27 mouse cellular contexts compared by ENCODE assay signal in the genomic region with DNA sequence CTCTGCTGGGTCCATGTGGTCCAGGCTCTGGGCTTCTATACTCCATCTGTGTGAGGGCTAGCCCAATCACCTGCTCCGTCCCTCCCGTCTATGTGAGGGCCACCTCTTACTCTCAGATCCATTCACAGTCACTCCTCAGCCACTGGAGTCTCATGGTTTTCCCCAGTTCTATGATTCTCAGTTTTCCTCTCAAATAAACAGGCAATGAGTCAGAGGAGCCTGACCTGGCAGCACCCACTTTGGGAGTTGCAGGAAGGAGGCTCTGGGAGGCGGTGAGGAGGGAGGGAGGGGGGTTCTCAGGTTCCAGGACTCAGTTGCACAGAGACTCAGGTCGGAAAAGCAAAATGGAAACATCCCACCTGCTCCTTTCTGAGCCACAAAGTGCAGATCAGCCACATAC. TPM values are rescaled to one million over a fixed set of nuclear protein-coding genes. Genes with fewer than 3 reads are reported as not detected.
DNase-seq lines count a peak whose midpoint lies in the region; ATAC-seq lines count a peak whose summit lies in the region.
"Had no signal": no experiment of that assay in that cellular context is flagged by ENCODE, and none has a peak within 500 bp of the region (broad histone marks: within the 10 kb centered on the region; RNA-seq: fewer than 3 reads in every experiment).

No protein-coding gene starts in this region.

- H3K27me3 ChIP-seq in forebrain, embryonic 16.5 days (replicated peaks; ENCODE audit: control insufficient read depth, insufficient read depth, low read length): peaks cover 12% of the 10 kb centered on the region

- peaks cover 2% of the 10 kb centered on the region; the same call in 1 of the 2 replicates for H3K4me1 ChIP-seq in forebrain, embryonic 16.5 days (replicated peaks; ENCODE audit: control insufficient read depth, insufficient read depth, low read length)

- ATAC-seq in forebrain, embryonic 16.5 days: no peak
- ATAC-seq: activated CD4-positive, CD25-positive, alpha-beta regulatory T cell, adult 4 months; CD4-positive, CD25-positive, alpha-beta regulatory T cell, adult 4 months; forebrain, embryonic 14.5 days; hindbrain, postnatal 0 days; inflammation-experienced regulatory T-cells, adult 6 months; intestine, embryonic 16.5 days had no signal

- H3K27ac ChIP-seq in forebrain, embryonic 16.5 days (ENCODE audit: low read length): no peak overlapping the region
- H3K27ac ChIP-seq: heart, adult 2 months; heart, embryonic 10.5 days; heart, embryonic 13.5 days; hindbrain, embryonic 14.5 days; hindbrain, postnatal 0 days had no signal

- no peaks in the 10 kb centered on the region for H3K9me3 ChIP-seq in forebrain, embryonic 16.5 days (ENCODE audit: control insufficient read depth, low read length)
- H3K9me3 ChIP-seq: heart, embryonic 10.5 days; heart, embryonic 13.5 days had no signal

- 78% methylated on average over 4 of the region's 4 CpGs for WGBS in forebrain, embryonic 16.5 days

- DNase-seq in 3134 (ENCODE audit: extremely low read depth, insufficient read length, low spot score) (peak; percentile 57), 3T3-L1 (ENCODE audit: low read depth, low spot score) (peak; percentile 73)
- DNase-seq in brain, adult 2 months (ENCODE audit: low read depth, low spot score): peak; percentile 28
- no peak for DNase-seq in left cerebral cortex, adult 11 months (ENCODE audit: low spot score)
- DNase-seq in urinary bladder, adult 2 months (ENCODE audit: low spot score): no peak
- DNase-seq: adrenal gland, adult 8-10 months; adrenal gland, postnatal 25 days; B cell, adult 2 months; cerebellum, adult 2 months; cerebellum, adult 9-11 months; cerebellum, postnatal 25 days; gastrocnemius, postnatal 10 days; gastrocnemius, postnatal 36 days; heart, adult 2 months; heart, postnatal 14 days; heart, postnatal 4 days had no signal

- H3K36me3 ChIP-seq in forebrain, embryonic 16.5 days (ENCODE audit: control insufficient read depth, insufficient read depth): no peaks in the 10 kb centered on the region
- H3K36me3 ChIP-seq: heart, embryonic 10.5 days; heart, embryonic 13.5 days had no signal

- no peak overlapping the region for H3K4me3 ChIP-seq in forebrain, embryonic 16.5 days (replicated peaks; ENCODE audit: low read length)
- H3K4me3 ChIP-seq: heart, adult 2 months; heart, embryonic 10.5 days; heart, embryonic 13.5 days had no signal

- no peak overlapping the region for H3K9ac ChIP-seq in forebrain, embryonic 16.5 days (replicated peaks; ENCODE audit: low read depth, low read length)
- H3K9ac ChIP-seq: heart, embryonic 13.5 days; hindbrain, embryonic 14.5 days had no signal

- H3K4me2 ChIP-seq in forebrain, embryonic 16.5 days (ENCODE audit: low read length): no peak overlapping the region
- H3K4me2 ChIP-seq: heart, embryonic 13.5 days; hindbrain, embryonic 14.5 days had no signal

RNA-seq across cellular contexts. Expression of a gene that starts 4.6 kb away (rescaled TPM):
- polyA plus RNA-seq in forebrain, embryonic 16.5 days (2015; fragmentation: Nextera tagmentation; extraction: Ambion mirVana): 0.08 and 0.09 TPM in 2 replicates
- 0.58 and 0.94 TPM in 2 replicates for polyA plus RNA-seq in urinary bladder, adult 2 months (2012; rRNA removed)
- polyA plus RNA-seq: forebrain, embryonic 11.5 days; forebrain, embryonic 14.5 days; heart, embryonic 10.5 days; heart, embryonic 13.5 days; hindbrain, embryonic 14.5 days; hindbrain, postnatal 0 days had no signal

RNA-seq across cellular contexts. Expression of a gene that starts 8.0 kb away (rescaled TPM):
- 22.5 and 30.8 TPM in 2 replicates for polyA plus RNA-seq in forebrain, embryonic 16.5 days (2015; fragmentation: Nextera tagmentation; extraction: Ambion mirVana)
- 19.5 and 19.7 TPM in 2 replicates for polyA plus RNA-seq in urinary bladder, adult 2 months (2012; rRNA removed)

RNA-seq across cellular contexts. Expression of a gene that starts 26.6 kb away (rescaled TPM):
- 7.4 and 8.3 TPM in 2 replicates for polyA plus RNA-seq in forebrain, embryonic 16.5 days (2015; fragmentation: Nextera tagmentation; extraction: Ambion mirVana)
- 20.4 and 27.4 TPM in 2 replicates for polyA plus RNA-seq in urinary bladder, adult 2 months (2012; rRNA removed)

RNA-seq across cellular contexts. Expression of a gene that starts 36.4 kb away (rescaled TPM):
- polyA plus RNA-seq in forebrain, embryonic 16.5 days (2015; fragmentation: Nextera tagmentation; extraction: Ambion mirVana): 145 and 149 TPM in 2 replicates
- 57.3 and 66.0 TPM in 2 replicates for polyA plus RNA-seq in urinary bladder, adult 2 months (2012; rRNA removed)

RNA-seq across cellular contexts. Expression of a gene that starts 50.2 kb away (rescaled TPM):
- 11.2 and 13.4 TPM in 2 replicates for polyA plus RNA-seq in forebrain, embryonic 16.5 days (2015; fragmentation: Nextera tagmentation; extraction: Ambion mirVana)
- polyA plus RNA-seq in urinary bladder, adult 2 months (2012; rRNA removed): 5.5 and 5.6 TPM in 2 replicates
- polyA plus RNA-seq: activated CD4-positive, CD25-positive, alpha-beta regulatory T cell, adult 4 months; CD4-positive, CD25-positive, alpha-beta regulatory T cell, adult 4 months; inflammation-experienced regulatory T-cells, adult 6 months had no signal

Comparison
In these comparisons a context has a peak if more than half of its experiments do, and no peak if none do; other contexts are left out.
1. DNase-seq: peak in 3134 (single experiment), 3T3-L1 (single experiment) and brain, adult 2 months (single experiment); none in left cerebral cortex, adult 11 months (single experiment) and urinary bladder, adult 2 months (single experiment).